Mouse (Mus musculus): ENCODE data around the gene 4930579F01Rik.

DNA sequence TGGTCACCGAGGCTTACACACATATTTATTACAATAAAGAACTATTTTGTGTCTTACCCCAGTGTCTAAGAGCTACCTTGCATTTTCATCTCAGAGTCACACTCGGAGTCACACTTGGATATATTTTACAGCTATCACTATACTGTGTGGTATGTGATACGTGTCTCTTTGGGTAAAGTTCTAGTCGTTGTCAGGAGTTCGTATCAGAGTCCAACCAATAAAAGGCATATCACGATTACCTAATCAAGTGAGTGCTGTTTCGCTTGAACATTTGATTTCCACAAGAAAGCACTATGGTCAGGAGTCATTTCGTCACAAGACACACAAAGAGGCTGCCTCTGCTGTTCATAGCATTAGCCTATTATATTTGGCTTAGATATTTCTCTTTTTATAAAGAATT, 60.2 kb downstream of the 4930579F01Rik start:
- TF ChIP-seq POLR2A (IDR thresholded peaks at IDR 0.05; ENCODE audit: extremely low read depth, insufficient read depth, low read length) = no peak
- TF ChIP-seq CTCF (IDR thresholded peaks at IDR 0.05; ENCODE audit: extremely low read depth, insufficient read depth, low read length) = no peak

Data from cortical plate, adult 2 months (tissue).